In the genomic region with DNA sequence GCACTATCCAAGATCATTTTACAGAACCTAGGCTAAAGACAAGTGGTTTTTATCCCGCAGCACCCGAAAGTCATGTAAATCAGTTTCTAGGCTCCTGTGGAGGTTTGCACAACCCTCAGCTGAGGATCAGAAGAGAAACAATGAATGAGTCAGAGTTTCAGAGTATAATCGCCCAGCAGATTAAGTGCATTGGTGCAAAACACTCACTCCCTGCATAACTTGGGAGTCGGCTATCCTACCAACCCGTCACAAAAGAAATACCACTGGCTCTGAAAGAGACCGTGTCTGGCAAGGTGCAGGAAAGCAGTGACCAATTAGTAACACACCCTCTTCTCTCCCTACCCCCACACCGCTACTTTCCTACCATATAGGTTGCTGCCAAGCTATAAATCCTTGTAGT, we compare ENCODE assay signal across 8 mouse cellular contexts. TPM values are rescaled to one million over a fixed set of nuclear protein-coding genes. Genes with fewer than 3 reads are reported as not detected.
DNase-seq lines count a peak whose midpoint lies in the region; ATAC-seq lines count a peak whose summit lies in the region.

No protein-coding gene starts in this region.

- DNase-seq in retina, postnatal 1 day = peak; percentile 21
- DNase-seq in retina, embryonic 14.5 days (ENCODE audit: low spot score) = no peak
- DNase-seq in brain, adult 2 months (ENCODE audit: low read depth, low spot score) = peak; percentile 50
- DNase-seq in spleen, adult 12 weeks (ENCODE audit: low spot score) = no peak
- no peak for DNase-seq in testis, postnatal 14 days (ENCODE audit: low spot score)

- peak overlapping the region; percentile 77 for H3K4me2 ChIP-seq in heart, embryonic 15.5 days
- peak overlapping the region; percentile 86 for H3K4me2 ChIP-seq in liver, embryonic 12.5 days
- H3K4me2 ChIP-seq in neural tube, embryonic 15.5 days = peak overlapping the region; percentile 79

- peak overlapping the region; percentile 49 for H3K9ac ChIP-seq in heart, embryonic 15.5 days
- H3K9ac ChIP-seq in liver, embryonic 12.5 days = peak overlapping the region; percentile 64
- peak overlapping the region; percentile 48 for H3K9ac ChIP-seq in neural tube, embryonic 15.5 days (replicated peaks)

- no peaks in the 10 kb centered on the region for H3K27me3 ChIP-seq in heart, embryonic 15.5 days
- no peaks in the 10 kb centered on the region for H3K27me3 ChIP-seq in liver, embryonic 12.5 days (replicated peaks)
- no peaks in the 10 kb centered on the region for H3K27me3 ChIP-seq in neural tube, embryonic 15.5 days (replicated peaks)

- peaks cover 26% of the 10 kb centered on the region for H3K4me1 ChIP-seq in heart, embryonic 15.5 days (replicated peaks)
- H3K4me1 ChIP-seq in liver, embryonic 12.5 days = peaks cover 64% of the 10 kb centered on the region
- H3K4me1 ChIP-seq in neural tube, embryonic 15.5 days = peaks cover 32% of the 10 kb centered on the region

- no peaks in the 10 kb centered on the region for H3K9me3 ChIP-seq in heart, embryonic 15.5 days (replicated peaks)
- no peaks in the 10 kb centered on the region for H3K9me3 ChIP-seq in liver, embryonic 12.5 days (replicated peaks)
- H3K9me3 ChIP-seq in neural tube, embryonic 15.5 days (replicated peaks) = no peaks in the 10 kb centered on the region

- ATAC-seq in heart, embryonic 15.5 days (replicated peaks; ENCODE audit: insufficient number of reproducible peaks, insufficient read depth, low FRiP score, low read depth) = no peak
- ATAC-seq in liver, embryonic 12.5 days = no peak
- no peak for ATAC-seq in neural tube, embryonic 15.5 days (ENCODE audit: low FRiP score)

- peak overlapping the region; percentile 77 for H3K4me3 ChIP-seq in heart, embryonic 15.5 days
- H3K4me3 ChIP-seq in liver, embryonic 12.5 days = peak overlapping the region; percentile 76
- peak overlapping the region; percentile 73 for H3K4me3 ChIP-seq in neural tube, embryonic 15.5 days (replicated peaks)

- H3K36me3 ChIP-seq in heart, embryonic 15.5 days = peaks cover 6% of the 10 kb centered on the region; the same call in 1 of the 2 replicates
- H3K36me3 ChIP-seq in liver, embryonic 12.5 days = peaks cover 25% of the 10 kb centered on the region
- 0 out of 2 replicates have a peak, but pooled peaks cover 10% of the 10 kb centered on the region for H3K36me3 ChIP-seq in neural tube, embryonic 15.5 days

- H3K27ac ChIP-seq in heart, embryonic 15.5 days = peak overlapping the region; percentile 96
- H3K27ac ChIP-seq in liver, embryonic 12.5 days = peak overlapping the region; percentile 86
- H3K27ac ChIP-seq in neural tube, embryonic 15.5 days (replicated peaks) = peak overlapping the region; percentile 80

- WGBS in heart, embryonic 15.5 days = 10% methylated on average over 7 of the region's 7 CpGs
- 57% methylated on average over 7 of the region's 7 CpGs for WGBS in liver, embryonic 12.5 days (ENCODE audit: insufficient replicate concordance)
- WGBS in neural tube, embryonic 15.5 days = 1% methylated on average over 7 of the region's 7 CpGs

RNA-seq across cellular contexts. Expression of a gene that starts 3.4 kb away (rescaled TPM):
- 40.9 and 46.3 TPM in 2 replicates for polyA plus RNA-seq in heart, embryonic 15.5 days (2015; fragmentation: Nextera tagmentation; extraction: Ambion mirVana)
- polyA plus RNA-seq in liver, embryonic 12.5 days (2016; fragmentation: Nextera tagmentation; extraction: Ambion mirVana) = 31.6 and 33.4 TPM in 2 replicates
- polyA plus RNA-seq in neural tube, embryonic 15.5 days (2015; fragmentation: Nextera tagmentation; extraction: Ambion mirVana) = 47.9 and 53.9 TPM in 2 replicates

Comparison
In these comparisons a context has a peak if more than half of its experiments do, and no peak if none do; other contexts are left out.
1. DNase-seq: peak in retina, postnatal 1 day (single experiment) and brain, adult 2 months (single experiment); none in retina, embryonic 14.5 days (single experiment), spleen, adult 12 weeks (single experiment) and testis, postnatal 14 days (single experiment).
2. Peak in every context shown above with its lines, with median percentiles within 50 percentile points of each other: H3K27ac ChIP-seq, H3K4me2 ChIP-seq, H3K4me3 ChIP-seq and H3K9ac ChIP-seq.